Mouse (Mus musculus) lung, postnatal 0 days (tissue): ENCODE measurements around the gene Leo1.
A peak's percentile ranks its signal among the peaks of the same experiment; 100 is the strongest.

Experiments
- CTCF ChIP-seq: IDR thresholded peaks from 2 replicates; pipeline ENCODE4 v1.5.1; 2016; ENCODE audit warnings: antibody characterized with exemption, mild to moderate bottlenecking
- EP300 ChIP-seq: IDR thresholded peaks from 2 replicates; pipeline ENCODE4 v1.6.1; 2016; ENCODE audit warnings: antibody characterized with exemption, mild to moderate bottlenecking, control low read depth

DNA sequence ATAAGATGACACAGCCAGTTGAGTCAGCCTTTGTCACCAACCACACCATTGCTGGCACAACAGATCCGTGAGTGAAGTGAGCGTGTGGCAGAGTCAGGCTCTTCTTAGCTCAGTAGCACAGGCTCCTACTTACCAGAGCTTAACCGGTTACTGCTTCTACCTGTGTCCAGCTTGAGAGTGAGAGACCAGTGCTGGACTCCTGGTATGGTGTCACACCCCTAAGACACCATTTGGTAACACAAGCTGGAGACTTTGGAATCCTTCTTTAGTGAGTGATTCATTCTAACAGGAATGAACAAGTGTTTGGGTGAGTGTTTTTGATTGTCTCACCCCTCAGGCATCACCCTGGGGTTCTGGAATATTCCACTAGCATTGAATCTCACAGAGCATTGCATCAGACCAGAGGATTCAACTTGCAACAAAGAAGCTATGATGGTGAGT, 19.1 kb upstream of the Leo1 start:
- TF ChIP-seq CTCF = no peak
- TF ChIP-seq EP300 = peak; percentile 35; the same call in 1 of the 2 replicates
